Mouse (Mus musculus) WW6 (cell line): Measurements from ENCODE around the gene Lcn8.
A peak's percentile ranks its signal among the peaks of the same experiment; 100 is the strongest.

ENCODE experiments used
- DNase-seq: peaks from one replicate; pipeline ENCODE4 v3.0.0-alpha.2; 2013; ENCODE audit warnings: low read depth, low spot score

Gene Lcn8

GRCm38 (mm10) chr2:25652902-25653301 is at the start of gene Lcn8:
TSS of gene Lcn8 (plus strand) at chr2:25653120.
- DNase-seq: no peak

- peak; percentile 54 for DNase-seq
Observed at GRCm38 (mm10) chr2:25607761-25608622, 44.9 kb upstream of the Lcn8 start, which contains the start of gene Rabl6. TSS of gene Rabl6 (minus strand) at chr2:25608521.

GRCm38 (mm10) chr2:25608671-25609070 is 44.2 kb upstream of the Lcn8 start:
- no peak for DNase-seq

- DNase-seq: no peak
Observed at GRCm38 (mm10) chr2:25616398-25616797, 36.5 kb upstream of the Lcn8 start.

GRCm38 (mm10) chr2:25617578-25617977 is 35.3 kb upstream of the Lcn8 start, which contains the start of gene Ccdc183:
TSS of gene Ccdc183 (minus strand) at chr2:25617678.
- no peak for DNase-seq

GRCm38 (mm10) chr2:25620386-25620785 is 32.5 kb upstream of the Lcn8 start:
- DNase-seq: no peak

- no peak for DNase-seq
Observed at GRCm38 (mm10) chr2:25620852-25621228, 32.1 kb upstream of the Lcn8 start.

- peak; percentile 68 for DNase-seq
Observed at GRCm38 (mm10) chr2:25621229-25622200, 31.4 kb upstream of the Lcn8 start, which contains the start of gene Tmem141. TSS of gene Tmem141 (minus strand) at chr2:25622005.

GRCm38 (mm10) chr2:25625986-25626385 is 26.9 kb upstream of the Lcn8 start:
- no peak for DNase-seq

- no peak for DNase-seq
Observed at GRCm38 (mm10) chr2:25627811-25628210, 25.1 kb upstream of the Lcn8 start, which contains the start of gene Fcna. TSS of gene Fcna (minus strand) at chr2:25628030.

GRCm38 (mm10) chr2:25628738-25629137 is 24.2 kb upstream of the Lcn8 start:
- DNase-seq: no peak

- no peak for DNase-seq
Observed at GRCm38 (mm10) chr2:25633616-25634015, 19.3 kb upstream of the Lcn8 start.

GRCm38 (mm10) chr2:25634046-25634445 is 18.9 kb upstream of the Lcn8 start:
- no peak for DNase-seq

GRCm38 (mm10) chr2:25639890-25640289 is 13.0 kb upstream of the Lcn8 start:
- peak; percentile 18 for DNase-seq

- no peak for DNase-seq
Observed at GRCm38 (mm10) chr2:25654502-25654901, 1.6 kb downstream of the Lcn8 start.

GRCm38 (mm10) chr2:25656691-25657090 is 3.8 kb downstream of the Lcn8 start:
- DNase-seq: no peak

- DNase-seq: no peak
Observed at GRCm38 (mm10) chr2:25657246-25657645, 4.3 kb downstream of the Lcn8 start.

- no peak for DNase-seq
Observed at GRCm38 (mm10) chr2:25657652-25658051, 4.7 kb downstream of the Lcn8 start, which contains the start of gene Lcn5. TSS of gene Lcn5 (plus strand) at chr2:25657952.

GRCm38 (mm10) chr2:25660279-25660678 is 7.4 kb downstream of the Lcn8 start:
- DNase-seq: no peak

GRCm38 (mm10) chr2:25661245-25661970 is 8.5 kb downstream of the Lcn8 start:
- DNase-seq: no peak

GRCm38 (mm10) chr2:25663511-25663910 is 10.6 kb downstream of the Lcn8 start:
- no peak for DNase-seq
